Mouse (Mus musculus): ENCODE results near the gene Dph1. TPM values are rescaled to one million over a fixed set of nuclear protein-coding genes. Genes with fewer than 3 reads are reported as not detected.

The Dph1 gene
- total and polyA plus RNA-seq, 2 experiments from 2014 or later = 20.2 to 72.1 TPM

- under 1% methylated on average over 65 of the region's 71 CpGs for WGBS
- H3K9me3 ChIP-seq (replicated peaks; ENCODE audit: control insufficient read depth, low read length) = no peaks in the 10 kb centered on the region
- no peaks in the 10 kb centered on the region; the same call in 1 of the 2 replicates for H3K36me3 ChIP-seq (replicated peaks; ENCODE audit: control insufficient read depth, insufficient read depth, low read length)
- peaks cover 14% of the 10 kb centered on the region for H3K4me1 ChIP-seq (ENCODE audit: control insufficient read depth, insufficient read depth)
- ATAC-seq (ENCODE audit: insufficient read depth, low read depth) (peak; percentile 68), DNase-seq (ENCODE audit: low spot score) (peak; percentile 74)
- H3K27me3 ChIP-seq (ENCODE audit: control insufficient read depth, insufficient read depth, low read length) = peaks cover 44% of the 10 kb centered on the region
- peak overlapping the region; percentile 58 for H3K4me3 ChIP-seq (ENCODE audit: low read depth, low read length)
- H3K27ac ChIP-seq (ENCODE audit: low read depth) = no peak overlapping the region
- no peak overlapping the region for H3K9ac ChIP-seq (replicated peaks; ENCODE audit: low read depth, low read length)
- TF ChIP-seq CTCF (IDR thresholded peaks at IDR 0.05; ENCODE audit: low read depth) (no peak), EP300 (IDR thresholded peaks at IDR 0.05; ENCODE audit: low read depth) (no peak)
- H3K4me2 ChIP-seq (ENCODE audit: low read depth, low read length) = peak overlapping the region; percentile 75
Observed at GRCm38 (mm10) chr11:75173095-75173798, 17.8 kb downstream of the Dph1 start.

GRCm38 (mm10) chr11:75172151-75173094, 18.6 kb downstream of the Dph1 start:
- Histone ChIP-seq H3K27me3 (ENCODE audit: control insufficient read depth, insufficient read depth, low read length) (peaks cover 51% of the 10 kb centered on the region), H3K4me3 (ENCODE audit: low read depth, low read length) (peak overlapping the region; percentile 58), H3K9ac (replicated peaks; ENCODE audit: low read depth, low read length) (no peak overlapping the region), H3K4me1 (ENCODE audit: control insufficient read depth, insufficient read depth) (peaks cover 10% of the 10 kb centered on the region), H3K4me2 (ENCODE audit: low read depth, low read length) (peak overlapping the region; percentile 75), H3K9me3 (replicated peaks; ENCODE audit: control insufficient read depth, low read length) (no peaks in the 10 kb centered on the region), H3K27ac (ENCODE audit: low read depth) (no peak overlapping the region), H3K36me3 (replicated peaks; ENCODE audit: control insufficient read depth, insufficient read depth, low read length) (no peaks in the 10 kb centered on the region; the same call in 1 of the 2 replicates)
- DNase-seq (ENCODE audit: low spot score) (peak; percentile 36), ATAC-seq (ENCODE audit: insufficient read depth, low read depth) (no peak)
- under 1% methylated on average over 70 of the region's 75 CpGs for WGBS
- TF ChIP-seq EP300 (IDR thresholded peaks at IDR 0.05; ENCODE audit: low read depth) = no peak
- no peak for TF ChIP-seq CTCF (IDR thresholded peaks at IDR 0.05; ENCODE audit: low read depth)

- Histone ChIP-seq H3K27ac (ENCODE audit: low read depth) (no peak overlapping the region), H3K9ac (replicated peaks; ENCODE audit: low read depth, low read length) (no peak overlapping the region), H3K4me2 (ENCODE audit: low read depth, low read length) (no peak overlapping the region), H3K4me1 (ENCODE audit: control insufficient read depth, insufficient read depth) (peaks cover 10% of the 10 kb centered on the region), H3K9me3 (replicated peaks; ENCODE audit: control insufficient read depth, low read length) (no peaks in the 10 kb centered on the region), H3K4me3 (ENCODE audit: low read depth, low read length) (0 out of 2 replicates have a peak overlapping the region, but pooled peaks have one; percentile 67), H3K36me3 (replicated peaks; ENCODE audit: control insufficient read depth, insufficient read depth, low read length) (no peaks in the 10 kb centered on the region; the same call in 1 of the 2 replicates), H3K27me3 (ENCODE audit: control insufficient read depth, insufficient read depth, low read length) (peaks cover 56% of the 10 kb centered on the region)
- 10% methylated on average over 17 of the region's 17 CpGs for WGBS
- ATAC-seq (ENCODE audit: insufficient read depth, low read depth) = no peak
- no peak for DNase-seq (ENCODE audit: low spot score)
- no peak for TF ChIP-seq EP300 (IDR thresholded peaks at IDR 0.05; ENCODE audit: low read depth)
- TF ChIP-seq CTCF (IDR thresholded peaks at IDR 0.05; ENCODE audit: low read depth) = no peak
Observed at GRCm38 (mm10) chr11:75171186-75171865, 19.7 kb downstream of the Dph1 start.

DNA sequence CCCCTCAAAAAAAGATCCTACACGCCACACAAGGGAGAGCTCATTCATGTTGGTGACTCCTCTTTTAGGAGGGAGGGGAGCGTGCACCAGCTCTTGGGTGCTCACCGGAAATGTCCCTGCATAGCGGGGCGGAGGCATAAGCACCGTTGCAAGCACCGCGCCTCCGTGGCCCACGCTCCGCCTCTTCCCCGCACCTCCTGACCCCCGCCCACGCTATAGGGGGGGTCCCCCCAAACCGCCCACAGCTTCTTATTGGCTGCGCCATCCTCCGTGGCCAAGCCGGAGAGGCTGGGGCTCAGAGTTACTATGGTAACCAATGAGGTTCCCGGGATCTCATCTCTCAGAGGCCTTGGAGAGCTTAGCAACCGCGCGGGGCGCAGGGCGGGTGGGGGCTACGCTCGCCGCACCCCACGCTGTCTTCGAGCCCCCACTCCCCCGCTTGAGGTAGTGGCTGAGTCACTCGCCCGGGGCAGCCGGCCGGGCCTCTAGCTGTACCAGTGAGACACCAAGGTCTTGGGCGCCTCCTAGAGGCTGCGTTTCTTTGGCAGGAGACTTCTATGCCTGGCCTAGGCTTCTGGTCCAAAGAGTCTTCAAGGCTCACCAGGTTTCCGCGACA, 20.8 kb downstream of the Dph1 start:
- peak overlapping the region; percentile 67 for H3K4me3 ChIP-seq (ENCODE audit: low read depth, low read length)
- WGBS = under 1% methylated on average over 37 of the region's 38 CpGs
- H3K27me3 ChIP-seq (ENCODE audit: control insufficient read depth, insufficient read depth, low read length) = peaks cover 66% of the 10 kb centered on the region
- peak overlapping the region; percentile 89 for H3K4me2 ChIP-seq (ENCODE audit: low read depth, low read length)
- H3K36me3 ChIP-seq (replicated peaks; ENCODE audit: control insufficient read depth, insufficient read depth, low read length) = 0 out of 2 replicates have a peak, but pooled peaks cover 4% of the 10 kb centered on the region
- H3K27ac ChIP-seq (ENCODE audit: low read depth) = no peak overlapping the region
- TF ChIP-seq CTCF (IDR thresholded peaks at IDR 0.05; ENCODE audit: low read depth) (peak; percentile 71), EP300 (IDR thresholded peaks at IDR 0.05; ENCODE audit: low read depth) (no peak)
- ATAC-seq (ENCODE audit: insufficient read depth, low read depth) (peak; percentile 31), DNase-seq (ENCODE audit: low spot score) (peak; percentile 83)
- no peak overlapping the region for H3K9ac ChIP-seq (replicated peaks; ENCODE audit: low read depth, low read length)
- no peaks in the 10 kb centered on the region for H3K9me3 ChIP-seq (replicated peaks; ENCODE audit: control insufficient read depth, low read length)
- H3K4me1 ChIP-seq (ENCODE audit: control insufficient read depth, insufficient read depth) = peaks cover 13% of the 10 kb centered on the region

Data from heart, postnatal 0 days (tissue).